8 mouse cellular contexts compared by ENCODE assay signal in the genomic region with DNA sequence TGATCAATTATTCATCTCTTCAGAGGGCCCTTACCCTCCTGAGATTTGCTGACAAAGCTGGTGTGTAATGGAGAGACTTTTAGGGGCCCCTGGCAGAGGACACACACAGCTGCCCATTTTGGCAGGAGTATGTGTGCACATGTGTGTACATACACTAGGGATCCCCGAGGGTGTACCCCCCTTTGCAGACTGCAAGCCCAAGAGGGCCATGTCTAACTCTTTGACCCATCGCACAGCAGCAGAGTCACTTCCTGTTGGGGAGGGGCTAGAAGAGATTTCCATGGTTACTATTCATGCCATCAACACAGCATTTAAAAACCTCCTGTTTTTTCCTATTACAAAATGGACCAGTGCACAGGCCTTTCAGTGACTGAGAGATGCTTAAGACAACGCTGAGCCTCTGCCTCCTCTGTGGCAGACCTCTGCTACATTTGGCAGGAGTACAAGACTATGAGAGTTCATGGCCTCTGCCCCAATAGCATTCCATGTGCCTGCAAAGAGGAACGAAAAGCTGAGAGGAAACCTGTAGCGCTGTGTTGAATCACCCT. TPM values are rescaled to one million over a fixed set of nuclear protein-coding genes. Genes with fewer than 3 reads are reported as not detected.
DNase-seq lines count a peak whose midpoint lies in the region; ATAC-seq lines count a peak whose summit lies in the region.

No protein-coding gene starts in this region.

- intact Hi-C loops in heart, postnatal 25 days (cut with DNase I): loop anchor here (2.0 to 5.0 kb wide), 2 partner anchors 28 to 44 kb away; partner anchors contain the start of gene Tet3
- intact Hi-C loops in gastrocnemius, postnatal 36 days (cut with DNase I): no loop called here

- peaks cover 58% of the 10 kb centered on the region for H3K4me1 ChIP-seq in hindbrain, embryonic 14.5 days (replicated peaks; ENCODE audit: control insufficient read depth, insufficient read depth, low read length)

- H3K9ac ChIP-seq in hindbrain, embryonic 14.5 days: no peak overlapping the region

- no peaks in the 10 kb centered on the region for H3K27me3 ChIP-seq in hindbrain, embryonic 14.5 days (ENCODE audit: control insufficient read depth, insufficient read depth, low read length)
- H3K27me3 ChIP-seq in splenic B cell, adult 2 months (ENCODE audit: control insufficient read depth, insufficient read depth, low read length, poor library complexity, severe bottlenecking): no peaks in the 10 kb centered on the region

- no peaks in the 10 kb centered on the region for H3K9me3 ChIP-seq in hindbrain, embryonic 14.5 days (ENCODE audit: control insufficient read depth, low read length)

- peak; percentile 68 for ATAC-seq in hindbrain, embryonic 14.5 days (ENCODE audit: low FRiP score)

- DNase-seq in heart, adult 9 months (ENCODE audit: low spot score in 2 of 2): peak; percentile 53 to 61
- DNase-seq in heart, postnatal 25 days (ENCODE audit: low spot score): no peak
- peak; percentile 34 for DNase-seq in adrenal gland, postnatal 25 days
- DNase-seq in hindbrain, embryonic 14.5 days (ENCODE audit: low spot score): peak; percentile 38
- peak; percentile 62 for DNase-seq in lung, postnatal 36 days
- peak; percentile 65 for DNase-seq in splenic B cell, adult 2 months (ENCODE audit: low read depth, low spot score)
- DNase-seq in ovary, postnatal 10 days (ENCODE audit: low spot score): no peak
- DNase-seq in gastrocnemius, postnatal 36 days: no peak

- H3K4me3 ChIP-seq in hindbrain, embryonic 14.5 days (replicated peaks; ENCODE audit: low read length): no peak overlapping the region

- H3K4me2 ChIP-seq in hindbrain, embryonic 14.5 days (replicated peaks): no peak overlapping the region

- H3K36me3 ChIP-seq in hindbrain, embryonic 14.5 days (replicated peaks; ENCODE audit: control insufficient read depth, insufficient read depth): 0 out of 2 replicates have a peak, but pooled peaks cover 4% of the 10 kb centered on the region
- H3K36me3 ChIP-seq in splenic B cell, adult 2 months (ENCODE audit: control insufficient read depth, insufficient read depth, low read length, poor library complexity, severe bottlenecking): peaks cover 2% of the 10 kb centered on the region; the same call in 1 of the 2 replicates

- H3K27ac ChIP-seq in hindbrain, embryonic 14.5 days: peak overlapping the region; percentile 38; the same call in 1 of the 2 replicates

- WGBS in hindbrain, embryonic 14.5 days: 24% methylated on average over 5 of the region's 5 CpGs

RNA-seq across cellular contexts. Expression of gene Tet3, which starts 46.0 kb away (rescaled TPM):
- total RNA-seq in heart, postnatal 25 days (2021): 10 to 100 TPM; 32.6 to 40.8 TPM
- total RNA-seq in adrenal gland, postnatal 25 days (2021): 38.5 and 52.6 TPM in 2 replicates
- polyA plus RNA-seq in hindbrain, embryonic 14.5 days (2014; fragmentation: Nextera tagmentation; extraction: Ambion mirVana): 43.6 and 52.2 TPM in 2 replicates
- total RNA-seq in gastrocnemius, postnatal 36 days (2021): 10 to 100 TPM; 21.1 to 23.7 TPM

Comparison
In these comparisons a context has a peak if more than half of its experiments do, and no peak if none do; other contexts are left out.
1. DNase-seq: peak in heart, adult 9 months (2 of 2), adrenal gland, postnatal 25 days (single experiment), hindbrain, embryonic 14.5 days (single experiment), lung, postnatal 36 days (single experiment) and splenic B cell, adult 2 months (single experiment); none in heart, postnatal 25 days (single experiment), ovary, postnatal 10 days (single experiment) and gastrocnemius, postnatal 36 days (0 of 2).